Mouse (Mus musculus) layer of hippocampus, adult 9-11 months (tissue): Measurements from ENCODE around the gene Rnase2b.

Source experiments
- DNase-seq: peaks from one replicate; pipeline ENCODE4 v3.0.0; 2022

Gene Rnase2b

DNA sequence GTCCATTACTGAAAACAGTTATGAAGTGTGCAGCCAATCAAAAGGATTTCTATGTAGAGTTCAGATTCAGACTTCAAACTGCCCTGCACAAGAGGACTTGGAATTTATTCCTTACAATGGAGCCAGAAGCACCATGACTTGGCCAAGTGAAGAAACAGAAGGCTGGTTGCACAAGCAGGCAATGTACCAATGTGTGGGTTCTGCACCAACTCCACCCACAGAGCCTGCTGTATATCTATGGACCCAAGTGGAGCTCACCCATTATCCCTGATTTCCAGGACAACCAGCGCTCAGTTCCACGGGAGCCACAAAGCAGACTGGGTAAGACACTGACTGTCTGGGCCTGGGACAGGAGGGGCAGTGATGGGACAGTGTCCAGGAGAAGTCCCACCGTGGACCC lies at the start of gene Rnase2b:
Rnase2b (plus strand) TSS at position 285 of the 400 bp plus-strand sequence.
- DNase-seq = peak; percentile 83

DNA sequence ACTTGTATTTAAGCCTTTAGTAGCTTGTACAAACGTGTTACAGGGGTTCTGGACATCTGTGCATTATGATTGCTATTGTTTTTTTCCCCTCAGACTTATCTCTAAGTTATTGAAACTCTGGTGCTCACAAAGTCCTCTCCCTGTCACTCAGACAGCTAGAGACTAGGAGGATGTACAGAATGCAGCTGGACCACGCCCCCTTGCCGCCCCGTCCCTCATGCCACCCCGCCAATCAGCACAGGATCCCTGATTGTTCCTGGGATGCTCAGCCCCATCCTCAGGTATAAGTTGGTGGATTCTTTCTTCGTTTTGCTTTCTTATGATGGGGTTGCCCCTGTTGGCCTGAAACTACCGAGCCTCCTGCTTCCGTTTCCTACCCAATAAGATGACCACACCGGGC lies 48.6 kb upstream of the Rnase2b start:
- DNase-seq = no peak

GRCm38 (mm10) chr14:51113916-51114560 lies 48.0 kb upstream of the Rnase2b start, which contains the start of gene Eddm3b:
TSS of gene Eddm3b (plus strand) at chr14:51114426.
- no peak for DNase-seq

DNA sequence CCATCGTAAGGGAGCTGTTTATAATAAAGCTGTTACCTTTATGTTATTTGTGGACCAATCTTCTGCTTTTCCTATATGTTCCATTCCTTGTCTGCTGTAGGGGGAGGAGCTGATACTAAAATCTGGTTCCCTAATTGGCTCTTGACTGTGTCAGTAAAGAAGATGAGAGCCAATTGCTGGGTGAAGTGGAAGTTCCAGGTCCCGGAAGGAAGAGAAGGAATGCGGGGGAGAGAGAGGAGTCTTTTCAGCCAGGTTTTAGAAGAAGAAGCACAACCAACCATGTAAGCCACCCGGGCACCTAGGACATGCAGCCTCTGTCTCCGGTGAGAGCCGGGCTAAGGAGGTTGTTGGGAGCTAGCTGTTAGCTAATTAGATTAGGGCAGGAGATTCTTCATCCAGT lies 36.4 kb upstream of the Rnase2b start:
- DNase-seq = no peak

- no peak for DNase-seq
Observed at GRCm38 (mm10) chr14:51127648-51128258, 34.3 kb upstream of the Rnase2b start.

GRCm38 (mm10) chr14:51128775-51129623 lies 33.1 kb upstream of the Rnase2b start:
- no peak for DNase-seq

DNA sequence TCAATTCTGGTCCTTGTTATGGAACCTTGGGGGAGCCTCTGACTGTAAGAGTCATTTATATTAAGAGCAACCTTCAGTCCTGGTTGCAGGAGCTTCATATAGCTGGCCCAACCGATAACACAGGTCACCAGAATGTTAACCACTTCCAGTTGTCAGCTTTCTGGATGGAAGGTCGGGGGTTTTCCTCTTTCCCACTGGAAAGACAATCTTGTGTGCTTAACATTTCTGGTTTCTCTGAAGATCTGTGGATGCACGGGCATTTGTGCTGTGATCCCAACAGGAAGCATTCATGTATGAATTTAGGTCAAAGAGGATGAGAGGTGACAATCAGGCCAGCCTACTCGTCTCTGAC lies 32.5 kb upstream of the Rnase2b start:
- DNase-seq = no peak

DNA sequence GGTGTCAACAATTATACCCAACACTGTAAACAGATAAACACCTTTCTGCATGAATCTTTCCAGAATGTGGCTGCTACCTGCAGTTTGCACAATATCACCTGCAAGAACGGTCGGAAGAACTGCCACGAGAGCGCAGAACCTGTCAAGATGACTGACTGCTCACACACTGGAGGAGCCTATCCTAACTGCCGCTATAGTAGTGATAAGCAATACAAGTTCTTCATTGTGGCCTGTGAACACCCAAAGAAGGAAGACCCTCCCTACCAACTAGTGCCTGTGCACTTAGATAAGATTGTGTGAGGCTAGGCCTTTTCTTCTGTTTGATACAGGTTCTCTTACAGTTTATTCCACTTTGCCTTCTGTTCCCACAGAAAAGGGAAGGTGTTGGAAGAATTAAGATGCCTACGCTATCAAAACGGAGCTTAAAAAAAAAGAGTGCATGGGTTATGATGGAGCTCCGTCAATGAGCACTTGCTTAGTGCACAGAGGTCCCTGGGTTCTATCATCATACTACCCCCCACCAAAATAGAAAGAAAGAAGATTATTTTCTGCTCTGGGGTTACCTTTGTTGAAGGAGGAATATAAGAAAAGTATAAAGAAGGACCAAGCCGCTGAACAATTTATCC lies 31.6 kb upstream of the Rnase2b start:
- DNase-seq = no peak

DNA sequence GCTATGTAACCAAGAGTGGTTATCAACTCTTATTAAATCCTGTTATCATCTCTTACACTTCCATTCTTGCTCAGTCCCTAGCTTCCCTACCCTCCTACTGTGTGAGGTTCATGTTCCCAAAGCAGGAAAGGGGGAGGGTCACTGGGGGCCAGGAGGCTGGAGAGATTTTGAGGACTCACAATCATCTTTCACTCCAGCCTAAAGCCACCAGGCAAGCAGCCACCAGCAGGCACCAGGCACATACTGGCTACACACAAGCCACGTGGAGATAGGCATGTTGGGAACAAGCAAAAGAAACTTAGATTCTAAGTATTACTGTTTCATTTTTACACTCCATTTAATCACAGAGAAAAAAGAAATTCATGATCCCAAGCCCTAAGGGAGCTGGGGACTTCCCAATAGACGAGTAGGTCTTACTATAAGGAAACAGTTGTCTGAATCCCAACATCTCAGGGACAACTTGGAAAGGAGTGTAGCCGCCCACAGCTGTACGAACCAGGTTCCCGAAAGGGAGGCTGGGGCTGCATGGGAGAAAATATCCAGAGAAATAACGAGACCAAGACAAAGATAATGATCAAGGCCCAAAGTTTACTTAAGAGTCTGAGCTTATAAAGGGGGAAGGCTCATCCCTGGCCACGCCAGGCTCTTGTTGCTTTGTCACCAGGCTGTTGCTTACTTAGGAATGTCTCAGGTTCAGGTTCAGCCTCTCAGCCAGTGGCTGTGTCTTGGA lies 30.8 kb upstream of the Rnase2b start:
- no peak for DNase-seq

GRCm38 (mm10) chr14:51132372-51132771 lies 29.7 kb upstream of the Rnase2b start:
- no peak for DNase-seq

- DNase-seq = no peak
Observed at GRCm38 (mm10) chr14:51140342-51140741, 21.7 kb upstream of the Rnase2b start.

- DNase-seq = no peak
Observed at GRCm38 (mm10) chr14:51142119-51142518, 19.9 kb upstream of the Rnase2b start.

DNA sequence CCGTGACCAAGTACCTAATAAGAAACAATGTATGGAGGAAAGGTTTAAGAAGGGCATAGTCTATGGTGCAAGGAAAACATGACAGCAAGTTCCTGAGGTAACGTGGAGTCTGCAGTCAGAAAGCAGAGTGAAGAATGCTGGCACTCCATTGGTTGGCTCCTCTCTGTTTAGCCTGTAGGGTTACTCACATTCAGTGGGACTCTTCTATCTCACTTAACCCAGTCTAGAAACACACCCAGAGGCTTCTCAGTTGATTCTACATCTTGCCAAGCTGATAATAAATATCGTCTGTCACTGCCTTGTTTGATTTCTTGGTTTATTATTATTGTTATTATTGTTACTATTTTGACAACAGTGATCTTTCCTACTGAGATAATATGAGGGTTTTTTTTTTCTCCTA lies 19.5 kb upstream of the Rnase2b start:
- no peak for DNase-seq

- DNase-seq = peak; percentile 73
Observed at GRCm38 (mm10) chr14:51143287-51143686, 18.8 kb upstream of the Rnase2b start.

DNA sequence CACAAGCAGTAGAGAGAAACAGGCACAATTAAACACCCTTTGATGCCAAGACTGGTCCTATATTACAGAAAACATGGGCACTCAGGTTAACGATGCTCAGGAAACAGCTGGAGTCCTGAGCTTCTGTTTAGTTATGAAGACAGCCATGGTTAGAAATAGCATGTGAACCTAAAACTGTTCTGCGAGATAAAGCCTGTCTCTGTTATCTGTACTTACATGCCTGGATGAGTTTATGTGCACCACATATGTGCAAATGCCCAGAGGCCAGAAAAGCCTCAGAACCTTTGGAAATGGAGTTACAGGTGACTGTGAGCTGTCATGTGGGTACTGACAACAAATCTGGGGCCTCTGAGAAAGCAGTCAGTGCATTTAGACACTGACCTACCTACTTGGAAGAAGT lies 18.1 kb upstream of the Rnase2b start:
- no peak for DNase-seq

DNA sequence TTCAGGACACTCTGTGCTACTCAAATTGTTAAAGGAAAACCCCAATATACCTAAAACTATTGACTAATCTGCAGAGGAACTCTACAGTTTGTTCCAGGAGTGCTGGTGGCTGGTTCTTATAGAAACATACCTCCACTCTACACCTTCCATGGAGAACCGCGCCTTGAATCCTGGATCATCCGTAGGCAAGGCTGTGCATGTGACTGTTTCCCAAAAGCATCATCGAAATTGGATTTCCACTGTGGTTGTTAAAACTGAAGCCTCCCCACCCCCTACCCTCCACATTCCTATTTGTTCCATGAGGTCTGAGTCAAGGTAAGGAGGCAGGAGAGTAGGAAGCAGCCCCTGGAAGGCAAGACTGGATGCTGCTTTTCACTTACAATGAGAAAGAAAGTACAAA lies 17.6 kb upstream of the Rnase2b start:
- DNase-seq = no peak

DNA sequence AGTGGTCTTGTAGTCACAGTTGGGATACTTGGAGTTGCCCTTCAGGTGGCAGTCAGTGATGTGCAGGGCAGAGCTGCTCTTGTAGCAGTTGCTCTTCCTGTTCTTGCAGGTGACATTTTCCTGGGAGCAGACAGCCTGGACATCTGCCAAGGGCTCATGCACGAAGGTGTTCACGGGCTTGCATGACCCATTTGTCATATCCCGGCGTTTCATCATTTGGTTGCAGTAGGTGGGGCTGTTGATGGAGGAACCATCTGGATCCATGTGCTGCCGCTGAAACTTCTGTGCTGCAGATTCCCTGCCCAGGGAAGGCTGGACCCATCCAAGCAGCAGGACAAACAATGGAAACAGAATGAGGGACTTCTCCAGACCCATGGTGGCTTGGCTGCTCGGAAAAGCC lies 16.5 kb upstream of the Rnase2b start:
- peak; percentile 19 for DNase-seq

GRCm38 (mm10) chr14:51146685-51147084 lies 15.4 kb upstream of the Rnase2b start, which contains the start of gene Rnase1:
TSS of gene Rnase1 (minus strand) at chr14:51146785.
- DNase-seq = no peak

DNA sequence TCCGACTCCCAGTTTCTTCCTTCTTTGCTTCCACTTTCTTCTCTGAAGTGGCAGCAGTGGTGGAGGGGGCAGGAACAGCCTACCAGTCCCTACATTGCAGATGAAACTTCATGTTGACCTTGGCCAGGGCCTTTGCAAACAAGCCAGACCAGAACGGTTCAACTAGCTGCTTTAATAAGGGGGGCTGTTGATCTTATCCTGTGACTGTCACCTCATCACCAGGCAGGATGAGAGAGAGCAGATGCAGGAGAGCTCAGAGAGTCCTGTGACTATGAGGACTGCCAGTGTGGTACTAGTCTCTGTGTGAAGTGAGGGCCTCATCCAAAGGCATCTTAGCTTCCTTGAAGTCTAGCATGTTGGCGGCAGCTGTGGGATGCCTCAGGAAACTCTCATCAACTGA lies 14.1 kb upstream of the Rnase2b start:
- DNase-seq = no peak

DNA sequence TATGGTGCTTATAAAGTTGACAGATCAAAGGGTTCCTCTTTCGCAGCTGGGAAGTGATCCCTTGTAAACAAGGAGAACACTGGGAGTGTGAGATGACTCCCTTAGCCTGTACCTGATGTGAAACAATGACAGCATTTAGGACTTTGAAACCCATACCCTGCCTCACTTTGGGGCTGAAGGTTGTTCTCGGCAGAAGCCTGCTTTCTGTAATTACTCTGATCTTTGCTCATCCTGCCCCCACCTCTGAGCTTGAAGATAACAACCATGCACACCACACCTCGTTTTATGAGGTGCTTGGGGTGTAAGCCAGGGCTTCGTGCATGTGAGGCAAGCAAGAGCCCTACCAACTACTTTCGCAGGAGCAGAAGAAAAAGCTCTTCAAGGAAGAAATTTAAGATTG lies 12.9 kb upstream of the Rnase2b start:
- no peak for DNase-seq

DNA sequence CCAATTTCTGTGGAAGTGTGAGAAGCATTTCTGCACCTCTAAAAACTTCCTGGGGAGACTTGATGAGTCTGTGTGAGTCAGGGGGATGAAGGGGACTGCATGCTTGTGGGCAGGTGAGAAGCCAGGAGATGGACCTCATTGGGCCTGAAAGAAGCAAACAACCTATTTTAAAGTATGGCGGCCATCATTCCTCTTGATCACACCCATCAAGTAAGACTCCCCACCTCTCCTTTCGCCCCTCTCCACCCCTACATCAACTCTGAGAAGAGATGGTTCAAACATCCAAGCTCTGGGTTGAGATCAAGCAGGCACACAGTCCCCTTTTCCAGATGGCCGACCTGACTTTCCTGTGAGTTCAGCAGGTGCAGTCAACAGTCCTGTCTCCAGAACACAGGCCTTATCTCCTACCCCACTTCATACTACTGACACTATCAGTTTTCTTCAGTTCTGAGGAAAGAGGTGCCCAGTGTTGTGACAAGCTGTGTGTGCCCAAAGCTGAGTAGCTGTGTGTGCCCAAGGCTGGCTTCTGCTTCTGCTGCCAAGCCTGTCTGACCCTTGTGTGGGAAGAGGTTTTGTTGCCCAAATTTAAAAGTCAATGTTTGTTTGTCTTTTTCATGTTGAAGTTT lies 11.7 kb upstream of the Rnase2b start:
- DNase-seq = no peak

DNA sequence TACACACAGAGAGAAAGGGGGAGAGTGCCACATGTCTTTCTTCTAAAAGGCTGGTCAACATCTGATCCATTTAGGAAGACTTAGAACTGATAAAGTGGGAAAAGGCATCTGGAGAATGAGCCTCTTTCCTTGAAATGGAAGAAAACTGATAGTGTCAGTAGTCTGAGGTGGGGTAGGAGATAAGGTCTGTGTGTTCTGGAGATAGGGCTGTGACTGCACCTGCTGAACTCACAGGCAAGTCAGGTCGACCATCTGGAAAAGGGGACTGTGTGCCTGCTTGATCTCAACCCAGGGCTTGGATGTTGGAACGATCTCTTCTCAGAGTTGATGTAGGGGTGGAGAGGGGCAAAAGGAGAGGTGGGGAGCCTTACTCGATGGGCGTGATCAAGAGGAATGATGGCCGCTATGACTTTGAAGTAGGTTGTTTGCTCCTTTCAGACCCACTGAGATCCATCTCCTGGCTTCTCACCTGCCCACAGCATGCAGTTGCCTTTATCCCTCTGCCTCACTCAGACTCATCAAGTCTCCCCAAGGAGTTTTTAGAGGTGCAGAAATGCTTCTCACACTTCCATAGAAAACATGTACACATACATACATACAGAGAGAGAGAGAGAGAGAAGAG lies 9.7 kb upstream of the Rnase2b start:
- DNase-seq = no peak
